Comparison of ENCODE assay signal across 11 mouse cellular contexts in genomic region chr4:151741249-151742137, GRCm38 (mm10).
DNase-seq lines count a peak whose midpoint lies in the region; ATAC-seq and TF ChIP-seq lines count a peak whose summit lies in the region.
"Had no signal": no experiment of that assay in that cellular context is flagged by ENCODE, and none has a peak within 500 bp of the region (broad histone marks: within the 10 kb centered on the region; RNA-seq: fewer than 3 reads in every experiment).

No protein-coding gene starts in this region.

- no peaks in the 10 kb centered on the region for H3K9me3 ChIP-seq in liver, embryonic 11.5 days (ENCODE audit: control insufficient read depth, low read length)
- H3K9me3 ChIP-seq: midbrain, embryonic 12.5 days had no signal

- no peak overlapping the region for H3K9ac ChIP-seq in liver, embryonic 11.5 days (ENCODE audit: low read depth, low read length)
- H3K9ac ChIP-seq: midbrain, embryonic 12.5 days had no signal

- 0 out of 2 replicates have a peak overlapping the region, but pooled peaks have one; percentile 13 for H3K4me2 ChIP-seq in liver, embryonic 11.5 days
- H3K4me2 ChIP-seq: midbrain, embryonic 12.5 days had no signal

- H3K4me1 ChIP-seq in testis, adult 2 months (ENCODE audit: control insufficient read depth, insufficient read depth, low read length): peaks cover 47% of the 10 kb centered on the region
- H3K4me1 ChIP-seq in liver, embryonic 11.5 days (replicated peaks; ENCODE audit: control insufficient read depth, insufficient read depth, low read length): peaks cover 13% of the 10 kb centered on the region; the same call in 1 of the 2 replicates

- DNase-seq in gastrocnemius, adult 2 months: no peak
- no peak for DNase-seq in gastrocnemius, postnatal 36 days
- no peak for DNase-seq in testis, postnatal 10 days (ENCODE audit: low spot score)
- DNase-seq in liver, embryonic 11.5 days (ENCODE audit: low spot score): no peak
- no peak for DNase-seq in left cerebral cortex, adult 11 months (ENCODE audit: low spot score)
- no peak for DNase-seq in T-cell, adult 2 months (ENCODE audit: low spot score)
- no peak for DNase-seq in adrenal gland, postnatal 10 days
- DNase-seq: cerebellum, postnatal 36 days; spleen, adult 18-20 months had no signal

- WGBS in liver, embryonic 11.5 days: 43% methylated on average over 20 of the region's 20 CpGs

- TF ChIP-seq CTCF in gastrocnemius, adult 2 months (IDR thresholded peaks at IDR 0.05): no peak
- no peak for TF ChIP-seq CTCF in testis, adult 2 months (IDR thresholded peaks at IDR 0.05; ENCODE audit: control insufficient read depth, insufficient read depth, insufficient replicate concordance, low read depth, low read length)

- H3K36me3 ChIP-seq in testis, adult 2 months (ENCODE audit: control insufficient read depth, insufficient read depth, low read length): no peaks in the 10 kb centered on the region
- H3K36me3 ChIP-seq in liver, embryonic 11.5 days (ENCODE audit: control insufficient read depth, insufficient read depth, low read length): no peaks in the 10 kb centered on the region
- H3K36me3 ChIP-seq: midbrain, embryonic 12.5 days had no signal

- ATAC-seq in liver, embryonic 11.5 days (replicated peaks; ENCODE audit: low FRiP score): peak; percentile 67

- no peak overlapping the region for H3K27ac ChIP-seq in gastrocnemius, adult 2 months
- peak overlapping the region; percentile 14; the same call in 1 of the 2 replicates for H3K27ac ChIP-seq in testis, adult 2 months (ENCODE audit: control insufficient read depth, insufficient read depth, low read depth, low read length)
- no peak overlapping the region for H3K27ac ChIP-seq in liver, embryonic 11.5 days (ENCODE audit: low read depth, low read length)
- H3K27ac ChIP-seq: midbrain, embryonic 12.5 days had no signal

- no peaks in the 10 kb centered on the region for H3K27me3 ChIP-seq in testis, adult 2 months (ENCODE audit: control insufficient read depth, insufficient read depth, low read length)
- H3K27me3 ChIP-seq in liver, embryonic 11.5 days (replicated peaks; ENCODE audit: control insufficient read depth, insufficient read depth, low read length): no peaks in the 10 kb centered on the region
- H3K27me3 ChIP-seq: midbrain, embryonic 12.5 days had no signal

- no peak for TF ChIP-seq POLR2A in testis, adult 2 months (IDR thresholded peaks at IDR 0.05; ENCODE audit: control insufficient read depth, low read depth, low read length)

- H3K4me3 ChIP-seq in gastrocnemius, adult 2 months: 0 out of 2 replicates have a peak overlapping the region, but pooled peaks have one; percentile 9
- H3K4me3 ChIP-seq in testis, adult 2 months (ENCODE audit: control insufficient read depth, low read depth, low read length): peak overlapping the region; percentile 11
- H3K4me3 ChIP-seq in liver, embryonic 11.5 days (ENCODE audit: low read depth, low read length): no peak overlapping the region
- H3K4me3 ChIP-seq: midbrain, embryonic 12.5 days had no signal

- intact Hi-C loops in gastrocnemius, adult 2 months (cut with DNase I): no loop called here
- intact Hi-C loops in gastrocnemius, postnatal 36 days (cut with DNase I): no loop called here
